Mouse (Mus musculus): ENCODE measurements around the gene Disc1.

DNA sequence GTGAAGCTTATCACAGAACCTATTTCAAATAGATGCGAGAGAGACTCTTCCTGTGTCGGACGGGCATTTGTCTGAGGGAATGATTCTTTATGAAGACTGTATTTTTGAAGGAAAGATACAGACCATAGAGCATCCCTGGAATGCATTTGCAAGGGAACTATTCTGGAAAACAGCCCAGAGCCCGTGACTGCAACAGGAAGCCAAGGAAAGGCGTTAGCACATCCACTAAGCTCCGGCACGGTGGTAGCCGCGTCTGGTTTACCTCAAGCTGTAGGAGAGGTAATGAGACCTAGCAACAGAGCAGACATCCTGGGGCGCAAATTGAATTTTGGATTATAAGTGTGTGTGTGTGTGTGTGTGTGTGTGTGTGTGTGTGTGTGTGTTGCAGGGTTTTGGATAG lies 188.4 kb downstream of the Disc1 start:
- TF ChIP-seq CTCF (IDR thresholded peaks at IDR 0.05; ENCODE audit: borderline replicate concordance, insufficient read depth, low read depth, low read length) (no peak), POLR2A (IDR thresholded peaks at IDR 0.05; ENCODE audit: borderline replicate concordance, insufficient read depth, low read length) (no peak)
